Mouse (Mus musculus): ENCODE data around the gene Ciz1.

The Ciz1 gene

DNA sequence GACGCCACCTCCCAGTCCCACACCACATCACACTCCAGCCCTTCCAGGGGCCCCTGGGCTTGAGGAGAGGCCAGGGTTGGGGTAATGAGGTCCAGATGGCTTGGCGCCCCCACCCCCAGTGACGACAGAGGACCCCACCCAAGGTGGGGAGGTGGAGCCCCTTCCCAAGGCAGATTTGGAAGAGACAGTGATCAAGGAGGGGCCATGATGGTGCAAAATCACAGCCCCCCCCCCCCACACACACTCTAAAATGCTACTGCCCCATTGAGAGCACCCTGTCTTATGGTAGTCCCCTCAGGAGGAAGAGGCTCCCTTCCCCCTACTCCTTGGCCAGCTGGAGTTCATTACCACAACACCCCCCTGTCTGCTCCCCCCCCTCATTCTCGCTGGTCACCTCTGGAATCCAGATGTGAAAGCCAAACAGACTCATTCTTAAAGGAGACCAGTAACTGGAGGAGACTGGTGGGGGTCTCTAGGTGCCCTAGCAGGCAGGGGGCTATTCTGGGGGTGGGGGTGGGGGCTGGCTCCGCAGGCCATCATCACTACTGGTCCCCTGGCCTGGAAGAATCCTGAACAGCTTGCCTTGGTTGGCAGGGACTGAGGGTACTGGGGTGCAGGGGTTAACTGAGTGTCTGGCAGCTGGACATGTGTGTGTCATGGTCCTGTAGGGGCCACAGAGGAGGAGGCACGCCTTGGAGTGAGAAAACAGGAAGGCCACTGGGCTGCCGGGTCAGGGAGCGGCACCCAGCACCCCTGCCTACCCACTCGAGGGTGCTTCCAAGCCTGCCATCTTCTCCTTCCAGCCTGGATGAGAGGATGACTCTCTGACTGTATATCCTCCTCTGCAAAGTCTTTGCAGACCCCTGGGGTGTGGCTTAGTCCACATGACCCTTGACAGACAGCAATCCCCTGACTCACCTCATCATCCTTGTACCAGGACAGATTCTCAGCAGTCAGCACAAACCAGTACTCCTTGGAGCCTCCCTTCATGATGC is 32.2 kb upstream of the Ciz1 start:
- no peak for DNase-seq (ENCODE audit: low read depth)

- no peak for DNase-seq (ENCODE audit: low read depth)
Observed at GRCm38 (mm10) chr2:32320721-32321120, 31.4 kb upstream of the Ciz1 start.

- no peak for DNase-seq (ENCODE audit: low read depth)
Observed at GRCm38 (mm10) chr2:32321591-32322298, 30.4 kb upstream of the Ciz1 start.

DNA sequence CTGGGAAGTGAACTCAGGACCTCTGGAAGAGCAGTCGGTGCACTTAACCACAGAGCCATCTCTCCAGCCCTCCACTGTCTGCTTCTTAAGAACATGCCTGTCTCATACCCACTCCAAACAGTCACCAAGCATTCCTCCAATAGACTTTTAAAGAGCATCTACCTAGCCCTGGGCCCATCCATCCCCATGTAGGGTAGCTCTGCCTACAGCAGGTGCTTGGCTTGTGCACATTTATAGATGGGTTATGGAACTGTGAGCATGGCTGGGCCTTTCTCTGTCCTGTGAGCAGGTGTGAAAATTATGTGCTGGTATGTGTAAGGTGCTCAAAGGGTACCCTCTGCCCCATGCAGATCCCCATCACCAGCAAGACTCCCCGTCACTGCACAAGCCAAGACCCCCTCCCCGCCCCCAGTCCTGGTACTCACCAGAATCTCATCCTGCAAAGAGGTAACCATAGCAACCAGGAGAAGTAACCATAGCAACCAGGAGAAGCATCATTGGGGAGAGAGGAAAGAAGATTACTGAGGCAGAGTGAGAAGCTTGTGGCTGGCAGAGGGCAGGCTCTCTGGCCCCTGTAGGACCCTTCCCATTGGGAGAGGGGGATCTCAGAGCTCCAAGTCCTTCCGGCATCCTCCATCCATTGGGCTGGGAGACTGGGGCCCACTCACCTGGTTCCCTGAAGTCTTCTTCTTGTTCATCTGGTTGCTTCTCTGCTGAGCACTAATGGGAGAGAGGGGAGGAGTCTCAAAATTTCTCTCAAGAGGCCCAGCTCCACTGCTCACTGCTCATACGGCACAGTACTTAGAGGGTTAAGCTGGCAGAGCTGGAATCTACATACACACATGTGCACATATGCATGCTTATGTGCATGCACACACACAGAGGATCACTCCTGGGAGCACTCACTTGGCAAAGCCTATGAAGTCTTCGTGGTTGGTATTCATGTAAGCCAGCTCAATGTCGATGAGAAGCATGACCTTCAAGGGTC is 29.1 kb upstream of the Ciz1 start:
- DNase-seq (ENCODE audit: low read depth), result no peak

DNA sequence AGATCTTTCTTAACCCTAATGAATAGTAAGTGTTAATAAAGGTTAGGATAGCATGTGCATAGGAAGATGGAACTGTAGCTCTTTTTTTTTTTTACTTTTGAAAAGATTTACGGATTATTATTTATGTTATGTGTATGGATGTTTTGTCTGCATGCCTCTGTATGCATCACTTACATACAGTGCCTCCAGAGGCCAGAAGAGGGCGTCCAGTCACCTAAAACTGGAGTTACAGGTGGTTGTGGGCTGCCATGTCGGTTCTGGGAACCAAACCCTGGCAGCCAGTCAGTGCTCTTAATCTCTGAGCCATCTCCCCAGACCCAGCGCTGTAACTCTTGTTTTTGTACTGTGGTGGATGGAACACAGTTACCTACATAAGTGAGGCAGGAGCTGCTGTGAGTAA is 27.8 kb upstream of the Ciz1 start:
- no peak for DNase-seq (ENCODE audit: low read depth)

GRCm38 (mm10) chr2:32325342-32325741 is 26.8 kb upstream of the Ciz1 start:
- DNase-seq (ENCODE audit: low read depth), result no peak

DNA sequence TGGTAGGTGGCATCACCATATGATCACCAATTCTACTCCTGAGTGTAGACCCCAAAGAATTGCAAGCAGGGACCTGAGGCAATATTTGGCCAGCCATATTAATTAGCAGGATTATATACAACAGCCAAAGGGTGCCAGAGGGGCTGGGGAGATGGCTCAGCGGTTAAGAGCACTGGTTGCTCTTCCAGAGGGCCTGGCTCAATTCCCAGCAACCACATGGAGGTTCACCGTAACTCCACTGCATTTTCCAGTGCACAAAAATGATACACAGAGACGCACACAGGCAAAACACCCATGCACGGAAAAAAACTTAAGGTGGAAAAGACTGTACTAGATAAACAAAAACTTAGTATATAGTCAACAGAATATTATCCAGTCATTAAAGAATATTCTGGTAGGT is 24.9 kb upstream of the Ciz1 start:
- DNase-seq (ENCODE audit: low read depth), result no peak

- DNase-seq (ENCODE audit: low read depth), result no peak
Observed at GRCm38 (mm10) chr2:32328911-32329460, 23.1 kb upstream of the Ciz1 start.

DNA sequence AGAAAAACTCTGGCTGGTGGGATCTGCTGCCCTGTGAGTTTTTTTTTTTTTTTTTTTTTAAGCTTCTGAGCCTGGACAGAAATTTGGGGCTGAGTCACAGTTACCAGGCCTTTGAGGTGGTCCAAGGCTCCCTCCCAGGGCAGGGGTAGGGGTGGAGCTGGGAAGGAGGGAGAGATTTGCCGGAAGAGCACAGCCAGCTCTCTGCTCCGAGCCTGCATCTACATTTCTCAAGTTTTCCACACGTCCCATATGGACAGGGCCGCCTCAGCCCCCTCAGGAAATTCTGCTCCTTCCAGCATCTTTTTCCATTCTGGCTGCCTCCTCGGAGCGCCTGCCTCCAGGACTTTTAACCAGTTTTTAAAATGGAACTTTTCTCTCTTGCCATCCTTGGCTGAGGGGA is 22.6 kb upstream of the Ciz1 start:
- DNase-seq (ENCODE audit: low read depth), result no peak

DNA sequence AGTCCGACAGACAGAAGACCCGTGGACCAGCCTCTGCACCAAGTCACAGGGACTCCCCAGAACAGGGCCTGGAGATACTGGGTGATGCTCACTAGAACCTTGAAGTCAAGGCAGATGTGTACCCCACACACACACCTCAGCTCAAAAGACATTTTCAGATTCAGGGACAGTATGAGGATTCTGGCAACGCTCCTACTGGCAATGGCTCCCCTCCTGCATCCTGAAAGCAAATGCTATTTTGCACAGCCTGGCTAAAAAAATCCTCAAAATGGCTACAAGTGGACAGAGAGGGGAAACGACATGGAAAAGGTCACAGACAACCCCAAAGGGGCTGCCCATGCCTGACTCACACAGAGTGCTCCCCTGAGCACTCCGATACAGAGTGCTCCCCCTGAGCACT is 20.0 kb upstream of the Ciz1 start:
- no peak for DNase-seq (ENCODE audit: low read depth)

DNA sequence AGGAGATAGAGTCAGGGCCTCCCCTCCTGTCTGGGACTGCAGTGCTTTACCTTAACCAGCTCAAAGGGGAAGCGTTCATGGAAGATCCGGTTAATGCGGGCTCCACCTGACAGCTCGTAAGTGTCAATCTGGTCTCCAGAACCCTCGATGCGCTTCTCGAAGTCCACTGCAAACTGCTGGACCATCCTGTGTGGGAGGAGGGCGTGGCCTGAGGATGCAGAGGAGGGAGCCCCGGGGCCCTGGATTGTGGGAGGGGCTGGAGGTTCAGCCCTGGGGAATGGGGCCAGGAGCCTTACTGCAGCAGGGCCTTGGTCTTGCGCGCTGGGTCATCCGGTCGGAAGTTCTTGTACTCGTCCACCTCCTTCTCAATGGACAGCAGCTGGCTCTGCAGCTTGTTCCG is 16.2 kb upstream of the Ciz1 start:
- DNase-seq (ENCODE audit: low read depth), result no peak

DNA sequence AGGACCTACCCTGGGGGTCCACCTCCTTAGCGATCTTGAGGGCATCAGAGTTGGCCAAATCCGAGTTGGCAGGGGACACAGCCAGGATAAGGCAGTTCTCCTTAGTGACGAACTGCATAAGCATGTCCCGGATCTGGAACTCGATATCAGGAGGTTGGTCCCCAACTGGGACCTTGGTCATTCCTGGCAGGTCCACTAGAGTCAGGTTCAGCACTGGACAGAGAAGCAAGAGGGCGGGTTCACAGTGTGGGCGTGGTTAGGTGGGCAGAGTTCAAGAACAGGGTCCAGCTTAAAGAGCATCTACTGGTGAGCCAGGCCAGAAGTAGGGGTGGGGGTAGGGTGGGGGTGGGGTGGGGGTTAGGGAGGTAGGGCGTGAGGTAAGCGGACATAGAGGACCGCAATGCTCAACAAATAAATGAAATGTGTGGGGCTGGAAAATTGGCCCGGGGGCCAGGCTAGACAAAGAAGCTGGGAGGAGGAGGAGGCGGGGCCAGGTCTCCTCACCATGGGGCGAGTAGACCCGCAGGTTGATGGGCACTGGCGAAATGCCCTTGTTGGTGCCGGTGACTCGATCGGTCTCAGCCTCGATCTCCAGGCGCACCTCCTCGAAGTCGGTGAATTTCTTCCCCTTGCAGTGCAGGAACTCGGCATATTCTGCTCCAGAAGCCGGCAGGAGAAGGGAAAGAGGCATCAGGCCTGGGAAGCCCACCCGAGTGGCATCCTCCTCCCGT is 12.1 kb upstream of the Ciz1 start:
- DNase-seq (ENCODE audit: low read depth), result no peak

DNA sequence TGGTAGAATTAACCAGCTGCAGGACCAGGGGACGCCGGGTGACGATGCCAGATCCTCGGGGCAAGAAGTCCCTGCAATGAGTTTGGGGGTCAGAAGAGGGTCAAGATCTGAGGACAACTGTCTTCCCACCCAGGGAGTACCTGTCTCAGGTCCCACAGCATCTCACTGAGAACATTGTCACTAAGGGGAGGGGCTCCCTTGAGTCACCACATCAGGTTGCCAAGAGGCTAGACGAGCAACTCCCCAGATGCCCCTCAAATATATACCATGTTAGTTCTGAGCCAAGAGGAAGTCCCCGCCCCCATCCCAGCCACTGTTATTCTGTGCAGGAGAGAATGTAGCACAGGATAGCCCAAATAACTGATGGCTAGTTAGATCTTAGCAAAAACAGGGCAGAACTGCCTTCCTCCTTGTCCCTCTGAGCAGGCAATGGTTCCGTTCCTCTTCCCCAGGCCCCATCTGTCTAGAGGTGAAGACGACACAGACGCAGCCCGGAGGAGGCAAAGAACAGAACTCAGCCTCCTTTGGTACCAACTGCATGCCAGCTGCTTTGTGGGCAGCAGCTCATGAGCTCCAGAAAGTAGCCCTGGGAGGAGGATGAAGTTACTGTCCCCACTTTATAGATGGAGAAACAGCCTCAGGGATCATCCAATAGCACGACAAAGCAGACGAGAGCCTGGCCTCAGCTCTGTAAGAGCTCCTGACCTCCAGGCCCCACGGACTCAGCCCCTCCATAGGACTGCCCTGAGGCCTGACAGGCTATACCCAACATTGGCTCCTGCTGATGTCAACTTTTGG is 11.1 kb upstream of the Ciz1 start:
- no peak for DNase-seq (ENCODE audit: low read depth)

DNA sequence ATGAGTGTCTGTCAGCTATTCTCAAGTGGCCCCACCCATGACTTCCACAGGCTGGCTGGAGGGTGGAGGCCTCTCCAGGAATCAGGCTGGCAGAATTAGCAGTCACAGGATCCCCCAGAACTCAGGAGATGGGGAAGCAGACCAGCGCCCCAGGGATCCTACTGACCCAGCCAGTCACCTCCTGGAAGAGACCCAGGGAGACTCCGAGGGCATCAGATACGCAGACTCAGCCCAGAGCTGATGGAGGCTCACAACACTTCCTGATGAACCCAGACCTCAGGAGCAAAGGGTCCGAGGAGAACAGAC is 10.5 kb upstream of the Ciz1 start:
- DNase-seq (ENCODE audit: low read depth), result no peak

DNA sequence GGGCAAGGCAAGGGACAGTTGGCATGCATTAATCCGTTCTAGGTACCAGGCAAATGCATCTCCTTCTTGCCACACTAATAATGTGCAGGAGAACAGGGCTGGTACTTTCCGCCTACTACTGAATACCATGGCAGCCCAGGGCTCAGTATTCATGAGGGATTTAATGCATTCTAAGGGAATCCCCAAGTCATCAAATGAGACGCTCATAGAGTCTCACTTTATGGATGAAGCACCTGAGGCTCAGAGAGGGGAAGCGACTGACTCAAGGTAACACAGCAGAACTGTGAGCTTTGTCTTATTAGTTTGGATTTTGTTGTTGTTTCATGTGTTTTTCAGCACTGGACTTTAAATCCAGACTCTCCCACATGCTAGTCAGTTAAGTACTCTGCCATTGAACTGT is 10.1 kb upstream of the Ciz1 start:
- no peak for DNase-seq (ENCODE audit: low read depth)

- DNase-seq (ENCODE audit: low read depth), result no peak
Observed at GRCm38 (mm10) chr2:32342539-32343350, 9.4 kb upstream of the Ciz1 start.

GRCm38 (mm10) chr2:32343351-32343671 is 8.8 kb upstream of the Ciz1 start:
- DNase-seq (ENCODE audit: low read depth), result no peak

DNA sequence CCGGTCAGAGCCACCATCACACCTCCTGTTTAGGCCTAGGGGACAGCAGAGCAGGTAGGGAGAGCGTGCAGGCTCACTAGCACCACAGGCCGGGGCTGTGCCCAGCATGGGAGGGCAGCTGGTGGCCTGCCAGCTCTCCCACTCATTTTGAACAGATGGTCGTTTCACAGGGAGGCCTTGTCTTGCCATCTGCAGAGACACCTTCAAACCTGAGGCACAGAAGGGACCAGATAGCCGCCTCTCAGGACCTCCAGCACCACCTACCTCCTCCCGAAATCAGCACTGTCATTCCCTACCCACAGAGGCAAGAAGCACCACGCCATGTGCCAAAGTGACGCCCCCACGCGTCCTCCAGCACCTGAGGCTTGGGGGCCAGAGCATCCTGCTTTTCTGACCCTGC is 8.1 kb upstream of the Ciz1 start:
- no peak for DNase-seq (ENCODE audit: low read depth)

DNA sequence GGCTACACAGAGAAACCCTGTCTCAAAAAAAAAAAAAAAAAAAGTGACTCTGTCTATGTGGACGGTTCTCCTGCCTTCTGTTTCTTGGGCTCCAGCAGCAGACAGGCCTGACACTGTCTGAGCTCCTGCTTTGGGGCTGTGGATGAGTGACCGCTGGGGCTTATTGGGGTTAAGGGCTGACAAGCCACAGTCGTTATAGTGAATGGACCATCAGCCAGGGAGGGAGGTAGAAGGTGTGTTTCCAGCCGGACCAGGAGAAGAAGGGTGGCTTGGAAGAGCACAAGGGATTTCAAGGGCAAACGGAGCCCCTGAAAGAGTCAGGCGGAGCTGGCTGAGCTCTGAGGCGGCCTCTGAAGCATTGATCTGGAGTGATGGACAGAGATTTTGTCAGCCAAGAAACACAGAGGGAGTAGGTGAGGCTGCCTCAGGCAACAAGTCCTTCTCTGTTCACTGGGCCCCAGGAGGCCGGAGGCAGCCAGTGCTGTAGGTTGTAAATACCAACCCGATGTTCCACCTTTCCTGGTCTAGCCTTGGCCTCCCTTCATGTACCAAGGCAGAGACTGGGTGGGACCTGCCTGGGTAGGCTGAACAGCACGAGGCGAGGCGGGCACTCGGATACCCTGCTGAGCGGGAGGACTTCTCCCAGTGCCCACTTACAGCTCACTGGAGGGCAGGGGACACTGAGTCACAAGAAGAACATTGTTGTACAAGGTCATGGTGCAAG is 7.4 kb upstream of the Ciz1 start:
- no peak for DNase-seq (ENCODE audit: low read depth)
